Mouse (Mus musculus): ENCODE data around the gene Aqp12.
A peak's percentile ranks its signal among the peaks of the same experiment; 100 is the strongest.

Aqp12 gene

GRCm38 (mm10) chr1:93018716-93019115 is 12.6 kb downstream of the Aqp12 start:
- DNase-seq = peak; percentile 78

- DNase-seq = no peak
Observed at GRCm38 (mm10) chr1:93020602-93021001, 14.5 kb downstream of the Aqp12 start.

- no peak for DNase-seq
Observed at GRCm38 (mm10) chr1:93026600-93026999, 20.5 kb downstream of the Aqp12 start.

- DNase-seq = no peak
Observed at GRCm38 (mm10) chr1:93029387-93029786, 23.3 kb downstream of the Aqp12 start.

- no peak for DNase-seq
Observed at GRCm38 (mm10) chr1:93030060-93030459, 23.9 kb downstream of the Aqp12 start.

- DNase-seq = no peak
Observed at GRCm38 (mm10) chr1:93031199-93031598, 25.1 kb downstream of the Aqp12 start.

GRCm38 (mm10) chr1:93033989-93034388 is 27.9 kb downstream of the Aqp12 start:
- no peak for DNase-seq

- no peak for DNase-seq
Observed at GRCm38 (mm10) chr1:93035981-93036380, 29.8 kb downstream of the Aqp12 start.

GRCm38 (mm10) chr1:93046153-93046789 is 40.1 kb downstream of the Aqp12 start:
- no peak for DNase-seq

GRCm38 (mm10) chr1:93050071-93050470 is 43.9 kb downstream of the Aqp12 start:
- peak; percentile 79 for DNase-seq

GRCm38 (mm10) chr1:93051124-93051833 is 45.1 kb downstream of the Aqp12 start:
- DNase-seq = no peak

Measured in cerebellum, adult 11-12 months (tissue).